Mouse (Mus musculus) naive thymus-derived CD4-positive, alpha-beta T cell, adult 2 months (primary cell): ENCODE measurements around the gene Zfp507.

Experiments
- DNase-seq: peaks from one replicate; pipeline ENCODE4 v3.0.0-alpha.2; 2011; ENCODE audit warnings: low read depth

The Zfp507 gene

DNA sequence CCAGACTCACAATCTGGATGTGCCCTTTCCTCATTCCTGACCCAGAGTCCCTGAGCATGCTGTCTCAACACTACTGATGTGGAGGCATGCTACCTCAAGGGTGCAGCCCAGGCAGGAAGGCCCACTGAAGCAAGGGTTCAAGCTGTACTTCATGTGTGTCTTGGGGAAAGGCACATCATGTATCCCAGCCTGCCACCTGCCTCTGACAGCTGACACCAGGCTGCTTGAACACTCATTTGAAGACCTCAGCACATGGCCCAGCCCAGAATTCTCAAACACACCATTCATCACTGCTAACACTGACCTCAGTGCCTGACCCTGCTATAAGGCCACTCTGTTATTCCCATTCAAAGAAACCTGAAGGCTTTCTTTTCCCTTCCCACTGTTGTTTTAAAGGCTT, 20.6 kb downstream of the Zfp507 start:
- DNase-seq = no peak

DNA sequence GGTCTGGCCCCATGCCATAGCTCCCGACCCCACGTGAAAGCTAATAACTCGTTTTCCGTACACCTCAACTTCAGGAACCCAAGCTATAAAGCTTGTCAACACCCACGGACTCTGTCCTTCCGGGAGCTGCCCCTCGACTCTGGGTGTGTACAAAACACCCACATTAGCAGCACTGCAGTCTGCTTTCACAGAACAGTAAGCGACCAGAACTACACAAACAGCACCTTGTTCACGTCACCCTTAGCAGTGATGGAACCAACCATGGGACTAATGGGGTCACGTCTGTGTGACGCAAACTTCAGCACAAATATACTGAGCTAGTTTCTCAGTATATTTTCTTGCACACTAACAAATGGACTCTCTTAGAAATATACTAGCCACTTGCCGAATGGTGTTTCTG, 28.7 kb downstream of the Zfp507 start:
- no peak for DNase-seq

DNA sequence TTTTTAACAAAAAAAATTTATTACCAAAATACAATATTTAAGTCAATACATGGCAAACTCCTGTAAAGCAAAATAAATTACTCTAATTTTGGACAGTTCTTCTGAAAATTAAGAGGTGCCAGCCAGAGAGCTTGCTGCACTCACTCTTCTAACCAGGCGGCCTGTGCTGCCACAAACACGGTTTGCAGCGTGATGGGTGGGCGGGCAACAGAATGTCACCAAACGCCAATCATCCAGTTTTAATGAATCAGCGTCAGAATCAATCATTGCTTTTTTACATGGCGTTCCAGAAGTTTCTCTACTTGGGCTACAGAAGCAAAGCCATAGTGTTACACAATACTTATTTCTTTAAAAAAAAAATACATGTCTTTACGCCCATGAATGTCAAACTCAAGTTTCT, 30.5 kb downstream of the Zfp507 start:
- no peak for DNase-seq

DNA sequence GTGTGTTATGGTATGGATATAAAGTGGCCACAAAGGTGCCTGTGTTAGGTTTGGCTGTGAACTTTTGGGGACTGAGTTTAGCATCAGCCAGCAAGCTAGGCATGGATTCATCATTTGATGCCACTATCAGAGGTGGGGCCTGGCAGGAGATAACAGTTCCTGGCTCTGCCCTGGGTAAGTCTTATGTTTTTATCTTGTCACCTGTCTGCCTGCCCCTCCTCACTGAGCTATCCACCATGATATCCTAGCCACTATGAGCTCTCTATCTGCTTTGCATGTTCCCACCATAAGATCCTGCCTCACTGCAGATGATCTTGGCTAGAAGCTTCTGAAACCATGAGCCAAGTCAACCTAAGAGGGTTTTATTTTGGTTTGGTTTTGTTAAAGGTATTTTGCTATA, 31.7 kb downstream of the Zfp507 start:
- DNase-seq = no peak

DNA sequence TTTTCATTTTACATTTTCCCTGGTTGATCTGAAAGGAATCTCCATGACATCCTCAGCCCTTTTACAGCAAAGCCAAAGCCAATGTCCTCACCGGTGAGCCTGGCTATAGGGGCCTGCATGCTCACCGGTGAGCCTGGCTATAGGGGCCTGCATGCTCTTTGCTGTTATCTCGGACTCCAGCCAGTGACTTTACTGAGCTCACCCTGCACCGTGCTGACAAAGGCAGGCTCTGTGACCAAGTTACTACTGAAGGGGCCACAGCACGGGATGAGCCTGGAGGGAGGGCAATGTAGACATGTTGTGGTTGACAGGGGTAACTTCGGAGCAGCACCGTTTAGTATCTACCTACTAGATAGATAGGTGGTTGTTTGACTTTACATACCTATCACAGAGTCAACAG, 32.7 kb downstream of the Zfp507 start:
- DNase-seq = no peak

GRCm38 (mm10) chr7:35764461-35764860, 38.3 kb downstream of the Zfp507 start:
- DNase-seq = no peak

DNA sequence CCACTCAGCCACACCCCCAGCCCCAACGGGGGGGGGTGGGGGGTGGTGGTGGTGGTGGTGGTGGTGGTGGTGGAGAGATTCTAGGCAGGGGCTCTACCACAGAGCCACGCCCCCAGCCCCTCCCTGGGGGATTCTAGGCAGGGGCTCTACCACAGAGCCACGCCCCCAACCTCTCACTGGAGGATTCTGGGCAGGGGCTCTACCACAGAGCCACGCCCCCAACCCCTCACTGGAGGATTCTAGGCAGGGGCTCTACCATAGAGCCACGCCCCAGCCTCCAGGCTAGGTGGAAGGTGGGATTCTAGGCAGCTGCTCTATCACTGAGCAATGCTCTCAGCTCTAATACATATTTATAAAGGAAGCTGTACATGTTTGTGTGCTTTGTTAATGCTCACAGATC, 41.0 kb downstream of the Zfp507 start:
- DNase-seq = no peak

DNA sequence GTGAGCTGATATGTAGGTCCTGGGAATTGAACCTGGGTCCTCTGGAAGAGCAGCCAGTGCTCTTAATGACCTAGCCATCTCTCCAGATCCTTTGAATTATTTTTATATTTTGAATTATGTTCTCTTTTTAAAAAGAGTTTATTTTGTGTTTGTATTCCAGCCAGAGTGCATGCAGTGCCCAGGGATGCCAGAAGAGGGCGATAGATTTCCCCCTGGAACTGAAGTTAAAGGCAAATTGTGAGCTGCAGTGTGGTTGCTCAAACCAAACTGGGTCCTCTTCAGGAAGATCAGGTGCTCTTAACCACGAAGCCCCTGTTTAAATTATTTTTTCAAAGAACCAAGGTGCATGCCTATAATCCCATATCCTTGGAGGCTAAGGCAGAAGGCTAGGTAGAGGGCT, 43.2 kb downstream of the Zfp507 start:
- DNase-seq = peak; percentile 50

DNA sequence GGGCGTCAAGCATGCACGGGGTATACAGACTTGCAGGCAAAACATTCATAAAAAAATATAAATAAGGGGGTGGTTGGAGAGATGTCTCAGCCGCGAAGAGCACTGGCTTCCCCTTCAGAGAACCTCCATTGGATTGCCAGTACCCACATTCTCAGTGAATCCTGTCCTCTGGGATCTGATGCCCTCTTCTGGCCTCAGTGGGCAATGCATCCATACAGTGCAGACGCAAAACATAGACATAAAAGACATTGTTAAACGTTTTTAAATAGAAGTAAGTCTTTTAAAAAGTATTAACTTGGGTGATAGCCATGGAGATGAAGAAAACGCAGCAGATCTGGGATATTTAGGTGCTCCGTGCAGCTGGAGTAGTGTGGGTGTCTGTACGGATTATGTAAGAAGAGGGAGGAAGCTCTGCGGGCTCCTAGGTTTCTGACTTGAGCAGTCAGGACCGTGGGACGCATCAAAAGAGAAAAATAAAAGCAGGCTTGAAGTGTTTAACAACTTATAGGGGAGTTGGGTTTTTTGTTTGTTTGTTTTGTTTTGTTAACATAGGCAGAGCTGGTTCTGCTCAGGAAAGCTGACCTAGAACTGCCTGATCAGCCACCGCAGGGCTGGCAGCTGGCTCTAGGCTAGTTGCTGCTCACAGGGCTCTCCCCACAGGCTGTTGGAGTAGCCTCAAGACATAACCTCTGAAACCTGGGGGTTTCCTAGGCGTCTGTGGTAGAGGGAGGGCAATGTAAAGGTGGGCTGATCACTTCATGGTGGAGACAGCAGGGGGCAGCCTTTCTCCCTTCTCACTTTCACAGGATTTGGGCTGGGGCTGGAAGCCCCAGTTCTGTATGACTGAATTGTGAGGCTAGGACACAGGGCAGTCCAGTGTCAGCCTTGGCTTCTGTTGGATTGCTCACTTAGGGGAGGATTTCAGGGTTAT, 46.0 kb downstream of the Zfp507 start:
- peak; percentile 63 for DNase-seq

DNA sequence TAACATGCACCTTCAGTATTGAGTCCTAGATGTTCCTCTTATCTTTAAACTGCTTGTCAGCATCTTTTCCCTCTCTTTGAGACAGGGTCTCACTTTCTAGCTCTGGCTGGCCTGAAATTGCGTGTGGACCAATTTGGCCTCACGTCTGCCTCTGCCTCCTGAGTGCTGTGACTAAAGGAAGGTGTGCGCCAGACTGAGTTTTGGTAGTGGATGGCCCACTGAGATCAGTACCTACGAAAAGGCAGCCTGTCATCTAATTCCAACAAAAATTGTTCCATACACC, 48.0 kb downstream of the Zfp507 start:
- no peak for DNase-seq

DNA sequence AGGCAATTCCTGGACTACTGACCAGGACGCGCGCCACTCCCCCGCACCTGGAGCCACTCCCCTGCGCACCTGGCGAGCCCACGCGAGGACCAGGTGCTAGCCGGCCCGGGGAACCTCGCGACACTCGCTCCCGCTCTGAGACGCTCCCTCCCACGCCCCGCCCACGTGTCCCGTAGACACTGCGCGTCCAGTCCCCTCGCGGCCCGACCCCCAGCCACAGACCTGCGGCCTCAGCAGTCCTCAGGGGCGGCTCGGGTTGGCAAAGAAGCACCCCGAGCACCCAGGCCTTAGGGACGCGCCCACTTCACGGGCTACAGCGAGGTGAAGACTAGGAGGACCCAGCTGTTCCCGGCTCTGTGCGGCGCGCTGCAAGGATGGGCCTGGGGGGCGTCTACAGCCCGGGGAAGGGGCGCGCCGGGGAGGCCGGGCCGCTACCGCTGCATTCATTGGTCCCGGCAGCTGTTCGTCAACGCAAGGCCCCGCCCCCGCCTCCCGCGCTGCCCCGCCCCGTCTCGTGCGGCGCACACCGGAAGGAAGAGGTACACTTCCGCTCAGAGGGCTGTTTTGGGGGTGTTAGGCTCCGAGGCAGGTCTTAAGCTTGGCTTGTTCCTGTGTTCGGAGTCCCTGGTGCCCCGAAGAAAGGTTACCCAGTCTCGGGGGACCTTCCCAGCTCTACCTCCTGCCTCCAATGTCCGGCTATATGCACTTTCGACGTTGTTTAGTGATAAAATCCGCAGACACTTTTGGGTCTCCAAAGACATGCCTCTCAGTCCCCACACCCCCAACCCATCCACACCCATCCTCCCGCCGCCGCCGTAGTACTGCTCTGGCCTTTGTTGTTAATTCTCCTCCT, 48.5 kb downstream of the Zfp507 start, which contains the start of gene Dpy19l3:
Gene Dpy19l3, minus strand, starts transcription at position 422 of the 853 bp plus-strand sequence.
- DNase-seq = peak; percentile 92

- DNase-seq = no peak
Observed at GRCm38 (mm10) chr7:35753319-35754032, 49.3 kb downstream of the Zfp507 start.

DNA sequence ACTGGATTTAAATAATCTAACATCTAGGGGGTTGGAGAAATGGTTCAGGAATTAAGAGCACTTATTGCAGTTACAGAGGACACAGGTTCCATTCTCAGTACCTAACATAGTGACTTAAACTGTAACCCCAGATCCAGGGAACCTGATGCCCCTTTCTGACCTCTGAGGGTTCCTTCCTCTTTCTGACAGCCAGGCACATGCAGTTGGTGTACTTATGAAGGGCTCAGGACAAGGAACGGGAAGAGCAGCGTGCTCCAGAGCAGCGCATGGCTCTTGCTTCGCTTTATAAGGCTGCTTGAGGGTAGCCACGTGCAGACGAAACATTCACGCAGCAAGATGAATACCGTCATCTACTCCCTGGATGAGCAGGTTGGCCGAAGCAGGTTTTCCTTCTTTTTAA, 51.9 kb downstream of the Zfp507 start:
- no peak for DNase-seq

GRCm38 (mm10) chr7:35747397-35747964, 55.3 kb downstream of the Zfp507 start:
- no peak for DNase-seq

- DNase-seq = no peak
Observed at GRCm38 (mm10) chr7:35746686-35747396, 56.0 kb downstream of the Zfp507 start.

GRCm38 (mm10) chr7:35745281-35745702, 57.5 kb downstream of the Zfp507 start:
- DNase-seq = no peak

DNA sequence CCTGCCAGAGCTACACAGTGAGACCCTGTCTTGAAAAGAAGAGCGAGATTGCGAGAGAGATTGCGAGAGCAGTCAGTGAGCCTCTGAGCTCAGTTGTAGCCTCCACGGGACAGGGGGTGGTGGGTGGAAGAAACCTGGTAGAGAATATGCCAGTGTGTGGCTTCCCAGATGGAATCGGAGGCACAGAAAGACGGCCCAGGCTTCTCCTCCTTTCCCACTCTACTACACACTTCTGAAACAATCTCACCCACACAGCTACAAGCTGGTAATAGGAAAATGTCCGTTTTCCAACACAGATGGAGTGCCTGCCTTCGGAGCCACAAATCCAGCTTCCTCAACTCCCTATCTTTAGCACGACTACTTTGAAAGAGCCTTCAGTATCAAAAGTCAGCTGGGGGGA, 58.0 kb downstream of the Zfp507 start:
- no peak for DNase-seq

- DNase-seq = no peak
Observed at GRCm38 (mm10) chr7:35742310-35742709, 60.5 kb downstream of the Zfp507 start.

GRCm38 (mm10) chr7:35741858-35742257, 60.9 kb downstream of the Zfp507 start:
- no peak for DNase-seq

- DNase-seq = peak; percentile 54
Observed at GRCm38 (mm10) chr7:35740489-35741230, 62.1 kb downstream of the Zfp507 start.

- no peak for DNase-seq
Observed at GRCm38 (mm10) chr7:35738871-35739270, 63.9 kb downstream of the Zfp507 start.
